Mouse (Mus musculus): Measurements from ENCODE around the gene Fabp1. TPM values are rescaled to one million over a fixed set of nuclear protein-coding genes. Genes with fewer than 3 reads are reported as not detected.

Gene Fabp1
- polyA plus RNA-seq, 1 experiment, result not detected

GRCm38 (mm10) chr6:71254456-71254855 is 54.8 kb downstream of the Fabp1 start:
- Histone ChIP-seq H3K27me3 (replicated peaks) (peaks cover 10% of the 10 kb centered on the region), H3K36me3 (replicated peaks; ENCODE audit: low read length) (no peaks in the 10 kb centered on the region), H3K9me3 (no peaks in the 10 kb centered on the region), H3K4me1 (peaks cover 26% of the 10 kb centered on the region), H3K4me3 (replicated peaks) (no peak overlapping the region)
- TF ChIP-seq GATA1 (IDR thresholded peaks at IDR 0.05; ENCODE audit: borderline replicate concordance, low read length) (no peak), FLI1 (IDR thresholded peaks at IDR 0.05; ENCODE audit: low read length) (no peak)

Other genes starting within 250 kb of the Fabp1 start
- gene Foxi3, start 243.3 kb upstream of the Fabp1 start, polyA plus RNA-seq (2012; ENCODE audit: insufficient read depth, low replicate concordance), result not detected in 2 replicates
- 1.6 TPM in 1 of 2 replicates, not detected in the other for gene Thnsl2, start 55.4 kb upstream of the Fabp1 start, polyA plus RNA-seq (2012; ENCODE audit: insufficient read depth, low replicate concordance)
- 19.3 and 76.1 TPM in 2 replicates for gene Krcc1, start 71.8 kb downstream of the Fabp1 start, polyA plus RNA-seq (2012; ENCODE audit: insufficient read depth, low replicate concordance)
- 0.19 TPM in 1 of 2 replicates, not detected in the other for gene Smyd1, start 122.4 kb downstream of the Fabp1 start, polyA plus RNA-seq (2012; ENCODE audit: insufficient read depth, low replicate concordance)
- not detected in 2 replicates for gene Cd8b1, start 123.0 kb downstream of the Fabp1 start, polyA plus RNA-seq (2012; ENCODE audit: insufficient read depth, low replicate concordance)
- not detected in 2 replicates for gene Cd8a, start 173.6 kb downstream of the Fabp1 start, polyA plus RNA-seq (2012; ENCODE audit: insufficient read depth, low replicate concordance)
- 1.7 and 2.0 TPM in 2 replicates for gene Rmnd5a, start 240.8 kb downstream of the Fabp1 start, polyA plus RNA-seq (2012; ENCODE audit: insufficient read depth, low replicate concordance)

Data from megakaryocyte, embryonic 14.5 days (primary cell).